Mouse (Mus musculus) hindbrain, embryonic 15.5 days (tissue): ENCODE results near the gene Ap2a2. TPM values are rescaled to one million over a fixed set of nuclear protein-coding genes. Genes with fewer than 3 reads are reported as not detected.
"Not testable (repeated sequence)": the region's sequence is repeated elsewhere in the genome, so short reads cannot be mapped to it uniquely, and the experiment has no call there.

Source experiments
- ATAC-seq: fragments of 200-750 bp; cut with Nextera tagmentation; 2 replicates; pipeline ENCODE4 v1.8.0; 2017; ENCODE audit warnings: low read depth, moderate number of reproducible peaks, moderate TSS enrichment; ENCODE audit not compliant: low FRiP score
- H3K27ac ChIP-seq: fragments of 300-500 bp; sonication (generic); replicated peaks from 2 replicates; pipeline ENCODE4 v1.5.1; 2015; ENCODE audit warnings: mild to moderate bottlenecking, inconsistent platforms
- H3K27me3 ChIP-seq: fragments of 300-500 bp; sonication (generic); 2 replicates; pipeline ENCODE4 v1.6.1; 2015; ENCODE audit warnings: control low read depth, inconsistent platforms
- H3K36me3 ChIP-seq: fragments of 300-500 bp; sonication (generic); 2 replicates; pipeline ENCODE4 v1.6.1; 2015; ENCODE audit warnings: control low read depth, inconsistent platforms
- H3K4me1 ChIP-seq: fragments of 300-500 bp; sonication (generic); replicated peaks from 2 replicates; pipeline ENCODE4 v1.6.1; 2015; ENCODE audit warnings: control low read depth, inconsistent platforms
- H3K4me2 ChIP-seq: fragments of 300-500 bp; sonication (generic); 2 replicates; pipeline ENCODE4 v1.6.1; 2015; ENCODE audit warnings: moderate library complexity, mild to moderate bottlenecking, inconsistent platforms
- H3K4me3 ChIP-seq: fragments of 300-500 bp; sonication (generic); 2 replicates; pipeline ENCODE4 v1.5.1; 2015; ENCODE audit warnings: mild to moderate bottlenecking, inconsistent platforms
- H3K9ac ChIP-seq: fragments of 300-500 bp; sonication (generic); 2 replicates; pipeline ENCODE4 v1.6.1; 2015; ENCODE audit warnings: inconsistent platforms
- H3K9me3 ChIP-seq: fragments of 300-500 bp; sonication (generic); 2 replicates; pipeline ENCODE4 v1.6.1; 2016; ENCODE audit warnings: control low read depth, inconsistent platforms
- WGBS: fragments of 180-500 bp; shearing (Covaris S2); methylation state at CpG from one replicate; pipeline ENCODE4 v1.1.7; 2015; 5-methylcytosine and 5-hydroxymethylcytosine counted together
- polyA plus RNA-seq: library from polyadenylated mRNA; unstranded; fragments of >200 nt; fragmentation: Nextera tagmentation; extraction: Ambion mirVana; gene quantifications from 2 replicates; pipeline ENCODE4 v1.2.1, GENCODE M21; 2015

Gene Ap2a2
- polyA plus RNA-seq, 1 experiment from 2014 or later: 125 TPM

DNA sequence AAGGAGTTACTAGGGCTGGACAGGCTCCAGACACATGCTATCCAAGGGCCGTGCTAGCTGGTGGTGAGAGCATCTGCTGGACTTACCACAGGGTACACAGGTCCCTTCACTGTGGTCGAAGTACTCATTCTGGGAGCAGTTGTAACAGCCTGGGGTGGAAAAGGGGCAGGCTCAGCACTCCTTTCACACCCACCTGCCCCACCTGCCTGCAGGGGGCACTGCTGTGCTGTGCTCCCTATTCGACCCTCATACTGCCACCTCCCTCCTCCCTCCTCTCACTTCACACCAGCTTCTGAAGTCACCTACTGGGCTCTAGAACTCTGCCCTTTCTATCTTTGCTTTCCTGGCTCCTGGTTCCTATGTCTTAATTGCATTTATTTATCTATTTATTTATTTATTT lies 81.2 kb downstream of the Ap2a2 start:
- no peak for ATAC-seq
- Histone ChIP-seq H3K9ac (no peak overlapping the region), H3K4me3 (no peak overlapping the region), H3K4me2 (no peak overlapping the region), H3K9me3 (no peaks in the 10 kb centered on the region), H3K27me3 (no peaks in the 10 kb centered on the region), H3K4me1 (no peaks in the 10 kb centered on the region), H3K36me3 (no peaks in the 10 kb centered on the region), H3K27ac (no peak overlapping the region)
- 72% methylated on average over 3 of the region's 3 CpGs for WGBS

DNA sequence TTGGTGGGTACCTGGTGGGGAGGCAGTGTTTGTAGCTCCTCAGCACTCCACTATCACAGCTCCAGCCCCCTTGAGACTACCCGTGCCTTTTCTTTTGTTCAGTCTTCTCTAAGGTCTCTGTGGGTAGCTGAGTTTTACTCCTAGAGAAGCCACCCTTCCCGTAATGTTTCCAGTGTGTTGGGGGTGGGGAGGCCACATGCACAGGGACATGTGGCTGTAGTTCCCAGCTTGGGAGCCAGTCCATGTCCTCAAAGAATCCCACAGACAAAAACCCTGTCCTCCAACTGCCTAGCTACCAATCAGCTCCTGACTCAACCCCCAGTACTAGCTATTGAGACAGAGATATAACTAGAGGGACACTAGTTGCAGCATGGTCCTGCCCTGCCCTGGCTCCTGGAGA lies 85.1 kb downstream of the Ap2a2 start:
- no peak overlapping the region for H3K4me2 ChIP-seq
- ATAC-seq: no peak
- 59% methylated on average over 2 of the region's 2 CpGs for WGBS
- H3K27ac ChIP-seq: no peak overlapping the region
- no peaks in the 10 kb centered on the region for H3K9me3 ChIP-seq
- no peaks in the 10 kb centered on the region for H3K4me1 ChIP-seq
- H3K4me3 ChIP-seq: no peak overlapping the region
- no peaks in the 10 kb centered on the region for H3K36me3 ChIP-seq
- H3K27me3 ChIP-seq: no peaks in the 10 kb centered on the region
- no peak overlapping the region for H3K9ac ChIP-seq

GRCm38 (mm10) chr7:141647815-141648214 lies 85.8 kb downstream of the Ap2a2 start:
- Histone ChIP-seq H3K4me2 (no peak overlapping the region), H3K27ac (no peak overlapping the region), H3K4me1 (no peaks in the 10 kb centered on the region), H3K9me3 (no peaks in the 10 kb centered on the region), H3K4me3 (no peak overlapping the region), H3K27me3 (no peaks in the 10 kb centered on the region), H3K36me3 (no peaks in the 10 kb centered on the region), H3K9ac (no peak overlapping the region)
- ATAC-seq: no peak
- WGBS: 82% methylated on average over 11 of the region's 11 CpGs

- Histone ChIP-seq H3K4me1 (no peaks in the 10 kb centered on the region), H3K36me3 (no peaks in the 10 kb centered on the region), H3K27me3 (no peaks in the 10 kb centered on the region), H3K9ac (no peak overlapping the region), H3K9me3 (no peaks in the 10 kb centered on the region), H3K27ac (no peak overlapping the region), H3K4me2 (no peak overlapping the region), H3K4me3 (no peak overlapping the region)
- ATAC-seq: no peak
- WGBS: 56% methylated on average over 7 of the region's 7 CpGs
Observed at GRCm38 (mm10) chr7:141652191-141652590, 90.2 kb downstream of the Ap2a2 start.

DNA sequence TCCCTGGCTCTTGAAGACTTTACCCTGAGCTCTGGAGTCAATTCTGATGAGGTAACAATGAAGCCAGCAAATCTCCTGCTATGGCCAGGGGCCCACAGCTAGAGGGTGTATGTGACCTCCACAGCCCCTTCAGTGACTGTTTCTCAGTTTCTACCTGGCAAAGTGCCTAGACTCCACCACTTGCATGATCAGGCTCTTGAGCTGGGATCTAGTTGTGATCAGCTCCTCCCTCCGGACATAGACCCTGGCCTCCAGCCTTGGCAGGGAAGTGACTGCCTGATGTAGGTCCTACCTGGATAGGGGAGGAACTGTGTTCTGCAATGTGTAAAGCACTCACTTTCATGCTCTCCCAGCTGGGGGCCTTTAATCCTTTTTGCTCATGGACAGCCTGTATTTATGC lies 98.4 kb downstream of the Ap2a2 start:
- Histone ChIP-seq H3K4me1 (no peaks in the 10 kb centered on the region), H3K36me3 (no peaks in the 10 kb centered on the region), H3K4me3 (no peak overlapping the region), H3K9ac (no peak overlapping the region), H3K4me2 (no peak overlapping the region), H3K27ac (no peak overlapping the region), H3K9me3 (no peaks in the 10 kb centered on the region), H3K27me3 (no peaks in the 10 kb centered on the region)
- no peak for ATAC-seq
- WGBS: 72% methylated on average over 1 of the region's 1 CpGs

- Histone ChIP-seq H3K4me1 (no peaks in the 10 kb centered on the region), H3K9me3 (no peaks in the 10 kb centered on the region), H3K9ac (no peak overlapping the region), H3K36me3 (no peaks in the 10 kb centered on the region), H3K4me2 (no peak overlapping the region), H3K4me3 (no peak overlapping the region), H3K27me3 (no peaks in the 10 kb centered on the region), H3K27ac (no peak overlapping the region)
- no peak for ATAC-seq
- 80% methylated on average over 3 of the region's 3 CpGs for WGBS
Observed at GRCm38 (mm10) chr7:141661481-141661880, 99.5 kb downstream of the Ap2a2 start.

DNA sequence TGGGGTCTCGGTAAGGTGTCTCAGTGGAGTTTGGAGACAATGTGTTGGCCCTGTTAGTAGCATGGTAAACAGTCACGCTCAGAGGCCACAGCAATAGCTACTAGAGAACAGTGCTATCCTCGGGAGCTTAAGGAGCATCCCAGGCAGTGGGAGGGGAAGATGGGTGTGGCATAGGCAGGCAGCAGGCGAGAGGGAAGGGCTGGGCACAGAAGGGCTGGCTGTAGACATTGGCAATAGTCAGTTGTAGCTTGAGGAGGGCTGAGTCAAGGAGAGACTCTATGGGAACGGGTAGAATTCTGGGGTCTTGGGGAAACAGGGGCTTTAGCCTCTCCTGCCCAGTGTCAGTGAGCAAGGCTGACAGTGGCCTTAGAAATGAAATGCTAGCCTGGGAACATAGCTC lies 100.2 kb downstream of the Ap2a2 start:
- Histone ChIP-seq H3K4me1 (no peaks in the 10 kb centered on the region), H3K36me3 (no peaks in the 10 kb centered on the region), H3K4me3 (no peak overlapping the region), H3K9me3 (no peaks in the 10 kb centered on the region), H3K9ac (no peak overlapping the region), H3K27ac (no peak overlapping the region), H3K27me3 (no peaks in the 10 kb centered on the region), H3K4me2 (no peak overlapping the region)
- 72% methylated on average over 5 of the region's 5 CpGs for WGBS
- ATAC-seq: no peak

DNA sequence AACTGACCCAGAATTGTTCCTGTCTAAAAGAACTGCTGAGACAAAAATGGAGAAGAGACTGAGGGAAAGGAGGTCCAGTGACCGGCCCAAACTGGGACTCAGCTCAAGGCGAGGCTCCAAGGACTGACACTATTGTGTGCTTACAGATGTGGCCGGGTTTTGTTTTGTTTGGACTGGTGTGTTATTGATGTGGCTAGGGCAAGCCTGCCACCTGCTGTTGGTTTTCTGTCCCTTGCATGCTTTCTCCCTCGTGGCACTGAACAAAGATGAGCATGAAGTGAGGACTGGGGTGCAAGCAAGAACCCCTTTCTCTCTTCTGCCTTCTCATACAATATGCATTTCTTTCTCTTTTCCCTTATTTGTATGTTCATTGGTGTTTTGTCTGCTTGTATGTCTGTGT lies 104.2 kb downstream of the Ap2a2 start:
- H3K4me3 ChIP-seq: no peak overlapping the region
- H3K36me3 ChIP-seq: no peaks in the 10 kb centered on the region
- H3K27ac ChIP-seq: no peak overlapping the region
- H3K9me3 ChIP-seq: no peaks in the 10 kb centered on the region
- no peak overlapping the region for H3K4me2 ChIP-seq
- H3K4me1 ChIP-seq: no peaks in the 10 kb centered on the region
- no peak overlapping the region for H3K9ac ChIP-seq
- H3K27me3 ChIP-seq: no peaks in the 10 kb centered on the region
- 16% methylated on average over 4 of the region's 4 CpGs for WGBS
- no peak for ATAC-seq

- not testable (repeated sequence) for H3K36me3 ChIP-seq, H3K9me3 ChIP-seq, H3K27ac ChIP-seq, H3K27me3 ChIP-seq, ATAC-seq, H3K9ac ChIP-seq, H3K4me1 ChIP-seq, H3K4me3 ChIP-seq, H3K4me2 ChIP-seq
- 87% methylated on average over 3 of the region's 3 CpGs for WGBS
Observed at GRCm38 (mm10) chr7:141669097-141669496, 107.1 kb downstream of the Ap2a2 start.

- no peak overlapping the region for H3K4me3 ChIP-seq
- H3K27me3 ChIP-seq: no peaks in the 10 kb centered on the region
- H3K9ac ChIP-seq: no peak overlapping the region
- no peak for ATAC-seq
- no peaks in the 10 kb centered on the region for H3K9me3 ChIP-seq
- H3K27ac ChIP-seq: no peak overlapping the region
- no peaks in the 10 kb centered on the region for H3K4me1 ChIP-seq
- no peaks in the 10 kb centered on the region for H3K36me3 ChIP-seq
- WGBS: 78% methylated on average over 4 of the region's 4 CpGs
- H3K4me2 ChIP-seq: no peak overlapping the region
Observed at GRCm38 (mm10) chr7:141670999-141671398, 109.0 kb downstream of the Ap2a2 start.

DNA sequence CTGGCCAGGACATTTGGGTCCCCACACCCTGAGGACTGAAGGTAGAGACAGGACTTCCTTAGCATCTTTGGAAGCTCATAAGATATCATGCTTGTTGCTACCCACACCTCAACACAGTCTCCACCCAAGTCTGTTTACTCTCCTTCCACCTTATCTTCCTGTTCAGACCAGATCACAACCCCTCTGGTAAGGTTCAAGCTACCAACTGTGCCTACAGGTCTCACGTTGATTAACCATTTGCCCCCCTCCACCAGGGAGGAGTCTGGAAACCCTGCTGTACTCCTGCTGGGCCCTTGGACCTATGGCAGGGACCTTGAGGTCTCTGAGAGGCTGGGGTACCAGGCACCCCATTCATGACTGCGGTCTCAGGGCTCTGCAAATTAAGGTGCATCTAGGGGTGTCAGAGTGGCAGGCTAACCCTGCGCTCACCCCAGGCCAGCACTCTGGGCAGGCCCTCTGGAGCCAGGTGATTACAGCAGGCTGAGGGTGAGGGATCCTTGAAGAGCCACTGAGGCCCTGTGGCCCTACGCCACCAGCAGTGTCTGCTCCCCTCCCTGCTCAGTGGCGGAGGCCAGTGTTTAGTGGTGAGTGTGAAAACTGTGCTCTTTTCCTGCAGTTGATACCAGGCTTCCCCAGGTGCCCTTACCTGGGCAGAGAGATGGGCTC lies 109.8 kb downstream of the Ap2a2 start:
- no peak for ATAC-seq
- Histone ChIP-seq H3K4me1 (no peaks in the 10 kb centered on the region), H3K27ac (no peak overlapping the region), H3K4me2 (no peak overlapping the region), H3K27me3 (no peaks in the 10 kb centered on the region), H3K4me3 (no peak overlapping the region), H3K9ac (no peak overlapping the region), H3K36me3 (no peaks in the 10 kb centered on the region), H3K9me3 (no peaks in the 10 kb centered on the region)
- 90% methylated on average over 5 of the region's 5 CpGs for WGBS

- WGBS: 83% methylated on average over 4 of the region's 4 CpGs
- H3K4me3 ChIP-seq: no peak overlapping the region
- H3K36me3 ChIP-seq: no peaks in the 10 kb centered on the region
- H3K9ac ChIP-seq: no peak overlapping the region
- no peak overlapping the region for H3K4me2 ChIP-seq
- no peaks in the 10 kb centered on the region for H3K9me3 ChIP-seq
- ATAC-seq: no peak
- H3K27me3 ChIP-seq: no peaks in the 10 kb centered on the region
- H3K4me1 ChIP-seq: no peaks in the 10 kb centered on the region
- H3K27ac ChIP-seq: no peak overlapping the region
Observed at GRCm38 (mm10) chr7:141678922-141679321, 116.9 kb downstream of the Ap2a2 start.
